Mouse (Mus musculus) erythroblast, embryonic 14.5 days (primary cell): ENCODE results near the gene B2m.

Source experiments
- GATA1 ChIP-seq: IDR thresholded peaks from 2 replicates; pipeline ENCODE4 v1.6.1; 2012; ENCODE audit warnings: low read length, inconsistent platforms, mixed read lengths
- TAL1 ChIP-seq: IDR thresholded peaks from 3 replicates; pipeline ENCODE4 v1.6.1; 2012; ENCODE audit warnings: low read length, inconsistent platforms, mixed read lengths

DNA sequence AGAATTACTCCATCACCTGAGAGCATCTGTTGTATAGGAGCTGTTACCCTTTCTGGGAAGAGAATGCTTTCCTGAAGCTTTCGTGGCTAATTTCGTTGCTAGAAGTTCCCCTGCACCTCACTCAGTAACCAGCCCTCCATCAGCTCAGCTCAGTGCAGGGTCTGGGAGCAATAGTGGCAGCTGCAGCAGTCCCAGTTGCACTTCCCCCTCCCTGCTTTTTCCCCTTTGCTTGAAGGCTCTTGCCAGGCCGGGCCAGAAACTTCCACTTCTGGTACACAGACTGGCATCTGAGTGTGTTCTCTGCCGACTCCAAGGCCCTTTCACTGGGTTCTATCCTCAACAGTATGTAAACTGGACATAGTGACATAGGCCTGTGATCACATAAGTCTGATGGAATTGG lies 37.6 kb downstream of the B2m start:
- TF ChIP-seq GATA1, result no peak
- TF ChIP-seq TAL1, result no peak
